18 mouse cellular contexts compared by ENCODE assay signal in genomic region chr9:26635211-26635610, GRCm38 (mm10).
DNase-seq lines count a peak whose midpoint lies in the region; ATAC-seq and TF ChIP-seq lines count a peak whose summit lies in the region.
"Had no signal": no experiment of that assay in that cellular context is flagged by ENCODE, and none has a peak within 500 bp of the region (broad histone marks: within the 10 kb centered on the region; RNA-seq: fewer than 3 reads in every experiment).

No protein-coding gene starts in this region.

- peak overlapping the region; percentile 61; the same call in 1 of the 2 replicates for H3K27ac ChIP-seq in layer of hippocampus, adult 2 months
- H3K27ac ChIP-seq in midbrain, postnatal 0 days (ENCODE audit: low read depth, low read length), result no peak overlapping the region
- H3K27ac ChIP-seq in intestine, postnatal 0 days (ENCODE audit: low read depth, low read length), result no peak overlapping the region
- H3K27ac ChIP-seq: embryonic facial prominence, embryonic 12.5 days; hindbrain, embryonic 15.5 days; stomach, postnatal 0 days had no signal

- intact Hi-C loops in left cerebral cortex, postnatal 25 days (cut with DNase I), result loop anchor here (1.0 to 2.0 kb wide), 5 partner anchors 30 to 371 kb away; no protein-coding TSS in a partner anchor

- peak; percentile 72 to 75 for DNase-seq in layer of hippocampus, adult 18-20 months (ENCODE audit: low spot score in 2 of 2)
- DNase-seq in layer of hippocampus, adult 9-10 months (ENCODE audit: low spot score), result no peak
- DNase-seq in layer of hippocampus, adult 2 months (ENCODE audit: low spot score in 2 of 2), result peak; percentile 58 to 68
- peak; percentile 71 to 96 for DNase-seq in left cerebral cortex, postnatal 25 days (ENCODE audit: low spot score in 2 of 2)
- no peak for DNase-seq in midbrain, postnatal 0 days (ENCODE audit: low spot score)
- no peak for DNase-seq in spleen, adult 18-20 months
- DNase-seq: adrenal gland, postnatal 10 days; cerebellum, adult 18-20 months; liver; liver, postnatal 0 days; lung, postnatal 36 days; thymus, postnatal 25 days had no signal

- H3K9ac ChIP-seq in midbrain, postnatal 0 days (replicated peaks; ENCODE audit: low read length, poor library complexity, severe bottlenecking), result no peak overlapping the region
- H3K9ac ChIP-seq in intestine, postnatal 0 days (ENCODE audit: low read depth, low read length), result no peak overlapping the region
- H3K9ac ChIP-seq: embryonic facial prominence, embryonic 12.5 days; heart, embryonic 12.5 days; hindbrain, embryonic 15.5 days; liver, postnatal 0 days had no signal

- H3K4me2 ChIP-seq in midbrain, postnatal 0 days (ENCODE audit: low read depth, low read length, poor library complexity, severe bottlenecking), result no peak overlapping the region
- H3K4me2 ChIP-seq in intestine, postnatal 0 days (replicated peaks; ENCODE audit: low read depth), result no peak overlapping the region
- H3K4me2 ChIP-seq: embryonic facial prominence, embryonic 12.5 days; heart, embryonic 12.5 days; hindbrain, embryonic 15.5 days had no signal

- no peaks in the 10 kb centered on the region for H3K36me3 ChIP-seq in midbrain, postnatal 0 days (ENCODE audit: insufficient read depth, low read length)
- H3K36me3 ChIP-seq in intestine, postnatal 0 days (ENCODE audit: control insufficient read depth, insufficient read depth), result no peaks in the 10 kb centered on the region
- H3K36me3 ChIP-seq: embryonic facial prominence, embryonic 12.5 days; heart, embryonic 12.5 days; hindbrain, embryonic 15.5 days had no signal

- H3K9me3 ChIP-seq in midbrain, postnatal 0 days (ENCODE audit: low read length), result no peaks in the 10 kb centered on the region
- H3K9me3 ChIP-seq in intestine, postnatal 0 days (ENCODE audit: control insufficient read depth), result no peaks in the 10 kb centered on the region
- H3K9me3 ChIP-seq: embryonic facial prominence, embryonic 12.5 days; hindbrain, embryonic 15.5 days had no signal

- TF ChIP-seq CTCF in layer of hippocampus, adult 2 months (conservative IDR thresholded peaks at IDR 0.05), result no peak
- no peak for TF ChIP-seq CTCF in midbrain, postnatal 0 days (IDR thresholded peaks at IDR 0.05)
- no peak for TF ChIP-seq CTCF in intestine, postnatal 0 days (IDR thresholded peaks at IDR 0.05; ENCODE audit: low read depth)

- no peak overlapping the region for H3K4me3 ChIP-seq in layer of hippocampus, adult 2 months
- no peak overlapping the region for H3K4me3 ChIP-seq in midbrain, postnatal 0 days (ENCODE audit: low read depth, low read length)
- no peak overlapping the region for H3K4me3 ChIP-seq in intestine, postnatal 0 days (ENCODE audit: low read depth, low read length)
- H3K4me3 ChIP-seq: embryonic facial prominence, embryonic 12.5 days; heart, embryonic 12.5 days; hindbrain, embryonic 15.5 days had no signal

- H3K4me1 ChIP-seq in midbrain, postnatal 0 days (ENCODE audit: insufficient read depth, low read length), result no peaks in the 10 kb centered on the region
- no peaks in the 10 kb centered on the region for H3K4me1 ChIP-seq in intestine, postnatal 0 days (replicated peaks; ENCODE audit: control insufficient read depth, insufficient read depth, low read length)
- H3K4me1 ChIP-seq: embryonic facial prominence, embryonic 12.5 days; heart, embryonic 12.5 days; hindbrain, embryonic 15.5 days had no signal

- ATAC-seq in midbrain, postnatal 0 days (ENCODE audit: low FRiP score), result no peak
- no peak for ATAC-seq in intestine, postnatal 0 days
- ATAC-seq: intestine, embryonic 16.5 days; liver, postnatal 0 days had no signal

- no peaks in the 10 kb centered on the region for H3K27me3 ChIP-seq in midbrain, postnatal 0 days (ENCODE audit: insufficient read depth, low read length)
- H3K27me3 ChIP-seq in intestine, postnatal 0 days (replicated peaks; ENCODE audit: control insufficient read depth, insufficient read depth, low read length), result no peaks in the 10 kb centered on the region
- H3K27me3 ChIP-seq: embryonic facial prominence, embryonic 12.5 days; heart, embryonic 12.5 days; hindbrain, embryonic 15.5 days had no signal

Comparison
In these comparisons a context has a peak if more than half of its experiments do, and no peak if none do; other contexts are left out.
1. DNase-seq: peak in layer of hippocampus, adult 18-20 months (2 of 2), layer of hippocampus, adult 2 months (2 of 2) and left cerebral cortex, postnatal 25 days (2 of 2); none in layer of hippocampus, adult 9-10 months (single experiment), midbrain, postnatal 0 days (single experiment) and spleen, adult 18-20 months (0 of 2).